ENCODE assay signal across 11 mouse cellular contexts in genomic region chr17:6706448-6706847, GRCm38 (mm10). TPM values are rescaled to one million over a fixed set of nuclear protein-coding genes. Genes with fewer than 3 reads are reported as not detected.
"Had no signal": no experiment of that assay in that cellular context is flagged by ENCODE, and none has a peak within 500 bp of the region (broad histone marks: within the 10 kb centered on the region; RNA-seq: fewer than 3 reads in every experiment).

No protein-coding gene starts in this region.

RNA-seq across cellular contexts. Expression of gene Sytl3, which starts 47.6 kb away (rescaled TPM):
- polyA plus RNA-seq: limb, embryonic 10.5 days; limb, embryonic 11.5 days; limb, embryonic 12.5 days; limb, embryonic 13.5 days; liver, adult 2 months; liver, embryonic 11.5 days; liver, embryonic 12.5 days; midbrain, embryonic 11.5 days; midbrain, embryonic 12.5 days; myocyte; neural tube, embryonic 11.5 days had no signal
